Mouse (Mus musculus) heart, adult 2 months (tissue): ENCODE measurements around the gene Olfr686. TPM values are rescaled to one million over a fixed set of nuclear protein-coding genes. Genes with fewer than 3 reads are reported as not detected.

ENCODE experiments used
- DNase-seq, 2 experiments: peaks; one replicate each; pipeline ENCODE4 v3.0.0; 2021
- H3K27ac ChIP-seq: fragments of 200-600 bp; 2 replicates; pipeline ENCODE4 v1.8.1; 2022
- H3K27me3 ChIP-seq: fragments of 200-500 bp; 2 replicates; pipeline ENCODE4 v1.6.1; 2012; ENCODE audit warnings: mild to moderate bottlenecking, low read length, inconsistent platforms, mixed read lengths; ENCODE audit not compliant: control insufficient read depth, insufficient read depth
- H3K36me3 ChIP-seq: fragments of 200-500 bp; 2 replicates; pipeline ENCODE4 v1.6.1; 2012; ENCODE audit warnings: low read length, inconsistent platforms; ENCODE audit not compliant: control insufficient read depth, insufficient read depth
- H3K4me1 ChIP-seq: fragments of 200-500 bp; 2 replicates; pipeline ENCODE4 v1.6.1; 2011; ENCODE audit warnings: low read length; ENCODE audit not compliant: control insufficient read depth, insufficient read depth
- H3K4me3 ChIP-seq: fragments of 200-600 bp; 2 replicates; pipeline ENCODE4 v1.8.1; 2022
- H3K79me2 ChIP-seq: fragments of 200-500 bp; replicated peaks from 2 replicates; pipeline ENCODE4 v1.6.1; 2012; ENCODE audit warnings: mild to moderate bottlenecking, inconsistent platforms, low read length, moderate library complexity, mixed read lengths; ENCODE audit not compliant: control insufficient read depth, insufficient read depth
- H3K9ac ChIP-seq: fragments of 200-500 bp; 2 replicates; pipeline ENCODE4 v1.6.1; 2012; ENCODE audit warnings: low read depth, mild to moderate bottlenecking, control low read depth, inconsistent platforms, low read length, mixed read lengths
- CTCF ChIP-seq: fragments of 200-600 bp; IDR thresholded peaks from 2 replicates; pipeline ENCODE4 v1.8.1; 2022; ENCODE audit warnings: antibody characterized with exemption, mild to moderate bottlenecking, moderate library complexity
- EP300 ChIP-seq: fragments of 200-500 bp; IDR thresholded peaks from 2 replicates; pipeline ENCODE4 v1.6.1; 2011; ENCODE audit warnings: low read depth, low read length, control low read depth; ENCODE audit not compliant: insufficient read depth
- POLR2A ChIP-seq: fragments of 200-500 bp; IDR thresholded peaks from 2 replicates; pipeline ENCODE4 v1.6.1; 2011; ENCODE audit warnings: mild to moderate bottlenecking, low read depth, low read length, control low read depth; ENCODE audit not compliant: insufficient read depth
- WGBS: fragments of 180-500 bp; shearing (Covaris S2); methylation state at CpG from one replicate; pipeline ENCODE4 v1.1.7; 2018; 5-methylcytosine and 5-hydroxymethylcytosine counted together
- intact Hi-C: fragments of 180-260 bp; cut with DNase I; formaldehyde crosslinking; loops from one replicate; pipeline ENCODE4 v1.15.1; 2025
- long read RNA-seq: library from polyadenylated mRNA; stranded (forward); transcript quantifications from one replicate; pipeline ENCODE4 v2.0.0, GENCODE M21; 2021
- polyA plus RNA-seq: library from polyadenylated mRNA; depleted of rRNA; stranded (reverse); fragments of >200 nt; gene quantifications from 2 replicates; pipeline ENCODE4 v1.2.3, GENCODE M21; 2012; rRNA removed
- total RNA-seq, 2 experiments: library from RNA; stranded (reverse); gene quantifications; 2 replicates each; pipeline ENCODE4 v1.2.3; 2021

The Olfr686 gene
- total RNA-seq (not detected), polyA plus RNA-seq (not detected in 2 replicates)
- long read RNA-seq = 0 reads

GRCm38 (mm10) chr7:105207385-105207784 is at the start of gene Olfr686:
Gene Olfr686, minus strand, starts transcription at chr7:105207485.
- TF ChIP-seq EP300 = no peak
- TF ChIP-seq CTCF = no peak
- TF ChIP-seq POLR2A = no peak

GRCm38 (mm10) chr7:105256656-105257055 is 49.4 kb upstream of the Olfr686 start:
- Histone ChIP-seq H3K27ac (no peak overlapping the region), H3K36me3 (no peaks in the 10 kb centered on the region), H3K4me1 (no peaks in the 10 kb centered on the region), H3K4me3 (no peak overlapping the region), H3K9ac (no peak overlapping the region), H3K79me2 (no peaks in the 10 kb centered on the region), H3K27me3 (no peaks in the 10 kb centered on the region)
- no peak for DNase-seq
- no peak for TF ChIP-seq POLR2A
- no peak for TF ChIP-seq EP300
- TF ChIP-seq CTCF = peak; percentile 66
- 60% methylated on average over 5 of the region's 5 CpGs for WGBS
- intact Hi-C loops = loop anchor here (10.0 kb wide), 1 partner anchor 258 kb away; no protein-coding TSS in a partner anchor

More at GRCm38 (mm10) chr7:105207385-105207784, at the start of gene Olfr686:
- DNase-seq = no peak
- Histone ChIP-seq H3K9ac (no peak within 1 kb of the TSS), H3K36me3 (no peaks in the 10 kb centered on the region), H3K79me2 (no peaks in the 10 kb centered on the region), H3K27ac (no peak within 1 kb of the TSS), H3K4me1 (no peaks in the 10 kb centered on the region), H3K27me3 (no peaks in the 10 kb centered on the region), H3K4me3 (no peak within 1 kb of the TSS)
- intact Hi-C loops = no loop called here

- Histone ChIP-seq H3K79me2 (no peaks in the 10 kb centered on the region), H3K27me3 (no peaks in the 10 kb centered on the region), H3K27ac (peak overlapping the region; percentile 47; the same call in 1 of the 2 replicates), H3K4me3 (no peak overlapping the region), H3K4me1 (no peaks in the 10 kb centered on the region; the same call in 1 of the 2 replicates), H3K36me3 (no peaks in the 10 kb centered on the region), H3K9ac (no peak overlapping the region)
- WGBS = 31% methylated on average over 1 of the region's 1 CpGs
- intact Hi-C loops = no loop called here
- DNase-seq = no peak
- TF ChIP-seq CTCF (peak; percentile 58), POLR2A (no peak)
These were observed 40.9 kb upstream of the Olfr686 start for GRCm38 (mm10) chr7:105248197-105248596.

GRCm38 (mm10) chr7:105247671-105248070 is 40.4 kb upstream of the Olfr686 start:
- no peak for TF ChIP-seq CTCF
- TF ChIP-seq POLR2A = no peak
- TF ChIP-seq EP300 = no peak
- Histone ChIP-seq H3K79me2 (no peaks in the 10 kb centered on the region), H3K36me3 (no peaks in the 10 kb centered on the region), H3K4me3 (no peak overlapping the region), H3K27ac (peak overlapping the region; percentile 47; the same call in 1 of the 2 replicates), H3K9ac (no peak overlapping the region), H3K27me3 (no peaks in the 10 kb centered on the region), H3K4me1 (no peaks in the 10 kb centered on the region; the same call in 1 of the 2 replicates)
- 61% methylated on average over 3 of the region's 3 CpGs for WGBS
- intact Hi-C loops = no loop called here
- DNase-seq = no peak

- Histone ChIP-seq H3K79me2 (no peaks in the 10 kb centered on the region), H3K4me3 (no peak overlapping the region), H3K4me1 (peaks cover 7% of the 10 kb centered on the region), H3K27me3 (no peaks in the 10 kb centered on the region), H3K36me3 (peaks cover 3% of the 10 kb centered on the region; the same call in 1 of the 2 replicates), H3K9ac (no peak overlapping the region), H3K27ac (peak overlapping the region; percentile 66)
- no peak for DNase-seq
- 46% methylated on average over 2 of the region's 2 CpGs for WGBS
- intact Hi-C loops = loop anchor here (5.0 kb wide), 1 partner anchor 258 kb away; no protein-coding TSS in a partner anchor
- no peak for TF ChIP-seq EP300
- TF ChIP-seq CTCF = no peak
- TF ChIP-seq POLR2A = peak; percentile 21; the same call in 1 of the 2 replicates
These were observed 22.1 kb upstream of the Olfr686 start for GRCm38 (mm10) chr7:105229386-105229785.

GRCm38 (mm10) chr7:105228138-105228537 is 20.9 kb upstream of the Olfr686 start:
- 48% methylated on average over 1 of the region's 1 CpGs for WGBS
- Histone ChIP-seq H3K36me3 (peaks cover 3% of the 10 kb centered on the region; the same call in 1 of the 2 replicates), H3K79me2 (no peaks in the 10 kb centered on the region), H3K4me1 (peaks cover 7% of the 10 kb centered on the region), H3K9ac (no peak overlapping the region), H3K27me3 (no peaks in the 10 kb centered on the region), H3K4me3 (no peak overlapping the region), H3K27ac (peak overlapping the region; percentile 66)
- peak in 1 of 2 experiments; percentile 30 for DNase-seq
- intact Hi-C loops = loop anchor here (5.0 kb wide), 1 partner anchor 259 kb away; no protein-coding TSS in a partner anchor
- TF ChIP-seq POLR2A (peak; percentile 73), EP300 (peak; percentile 97), CTCF (no peak)
